Mouse (Mus musculus) layer of hippocampus, adult 18-20 months (tissue): ENCODE results near the gene Lca5l. TPM values are rescaled to one million over a fixed set of nuclear protein-coding genes. Genes with fewer than 3 reads are reported as not detected.
"Not testable (repeated sequence)": the region's sequence is repeated elsewhere in the genome, so short reads cannot be mapped to it uniquely, and the experiment has no call there.

Experiments used
- DNase-seq, 2 experiments: peaks; one replicate each; pipeline ENCODE4 v3.0.0; 2022; ENCODE audit warnings: low spot score in 2 of 2
- total RNA-seq, 2 experiments: library from RNA; stranded (reverse); gene quantifications; 2 replicates each; pipeline ENCODE4 v1.2.3; 2021

Lca5l gene
- total RNA-seq, 2 experiments from 2014 or later, result 1.1 to 1.2 TPM

DNA sequence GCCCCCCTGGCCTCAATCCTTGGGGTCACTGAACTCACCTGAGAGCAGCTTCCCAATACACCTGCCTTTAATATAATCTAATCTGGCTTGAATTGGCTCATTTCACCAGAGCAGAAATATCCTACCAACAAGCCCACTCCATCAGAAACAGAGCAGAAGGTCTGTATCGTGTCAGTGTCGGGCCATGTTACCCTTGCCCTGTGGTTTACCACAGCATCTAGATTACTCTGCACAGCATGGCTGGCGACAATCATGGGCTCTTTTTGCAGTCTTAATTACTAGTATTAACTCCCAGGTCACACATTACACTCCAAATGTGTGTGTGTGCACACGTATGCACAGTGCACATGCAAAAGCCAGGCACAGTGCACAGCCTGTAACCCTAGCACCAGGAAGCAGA lies 23.2 kb downstream of the Lca5l start:
- no peak for DNase-seq

GRCm38 (mm10) chr16:96165723-96166264 lies 26.3 kb downstream of the Lca5l start:
- DNase-seq, result peak in 1 of 2 experiments; percentile 23

GRCm38 (mm10) chr16:96161336-96161735 lies 30.7 kb downstream of the Lca5l start:
- DNase-seq, result no peak

- no peak for DNase-seq
Measured at GRCm38 (mm10) chr16:96160927-96161326, 31.1 kb downstream of the Lca5l start.

DNA sequence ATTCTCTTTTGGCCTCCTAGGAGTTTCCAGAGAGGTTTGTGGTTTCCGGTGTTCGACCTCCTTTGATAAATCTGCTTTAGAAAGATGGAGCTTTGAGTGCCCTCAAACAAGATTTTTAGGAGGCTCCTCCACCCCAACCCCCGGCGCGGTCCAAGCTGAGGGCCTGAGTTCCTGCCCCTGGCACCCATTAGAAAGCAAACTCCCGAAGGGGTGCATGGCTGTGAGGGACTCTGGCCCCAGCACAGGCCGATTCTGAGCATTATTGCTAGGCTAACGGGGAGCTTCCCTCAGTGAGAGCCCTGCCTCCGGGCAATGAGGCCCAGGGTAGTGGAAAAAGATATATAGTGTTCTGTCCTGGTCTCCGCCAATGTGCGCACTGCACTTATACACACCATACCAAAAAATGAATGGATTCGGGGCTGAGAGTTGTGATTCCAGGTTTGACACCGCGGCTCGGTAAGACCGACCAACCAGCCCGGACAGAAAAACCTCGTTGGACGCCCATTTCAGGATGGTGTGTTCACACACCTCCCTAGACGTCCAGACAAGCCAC lies 32.2 kb downstream of the Lca5l start:
- DNase-seq, result no peak

DNA sequence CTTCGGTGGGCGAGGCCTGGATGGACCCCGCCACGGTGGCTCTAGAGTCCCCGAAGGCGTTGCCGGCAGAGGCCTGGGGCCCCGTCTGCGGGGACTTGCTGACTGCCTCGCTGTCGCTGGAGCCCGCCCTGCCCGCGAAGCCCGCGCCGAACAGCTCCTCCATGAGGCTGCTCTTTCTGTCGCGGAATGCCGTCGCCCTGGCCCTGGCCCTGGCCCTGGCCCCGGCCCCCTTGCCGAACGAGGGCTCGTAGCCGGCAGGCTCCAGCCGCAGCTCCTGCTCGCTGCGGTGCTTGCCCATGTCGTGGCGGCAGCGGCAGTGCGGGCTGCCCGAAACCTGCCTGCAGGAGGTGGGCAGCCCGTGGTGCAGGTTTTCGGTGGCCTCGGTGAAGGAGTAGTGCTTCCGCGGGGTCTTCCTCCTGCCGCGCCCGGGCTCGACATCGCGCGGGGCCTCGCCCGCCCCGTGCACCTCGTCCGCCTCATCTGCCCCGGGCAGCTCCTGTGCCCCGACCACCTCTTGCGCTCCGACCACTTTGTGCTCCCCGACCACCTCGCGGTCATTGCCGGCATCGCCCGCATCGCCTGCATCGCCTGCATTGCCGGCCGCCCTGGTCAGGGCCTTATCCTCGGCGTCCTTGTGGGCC lies 32.9 kb downstream of the Lca5l start:
- no peak for DNase-seq

DNA sequence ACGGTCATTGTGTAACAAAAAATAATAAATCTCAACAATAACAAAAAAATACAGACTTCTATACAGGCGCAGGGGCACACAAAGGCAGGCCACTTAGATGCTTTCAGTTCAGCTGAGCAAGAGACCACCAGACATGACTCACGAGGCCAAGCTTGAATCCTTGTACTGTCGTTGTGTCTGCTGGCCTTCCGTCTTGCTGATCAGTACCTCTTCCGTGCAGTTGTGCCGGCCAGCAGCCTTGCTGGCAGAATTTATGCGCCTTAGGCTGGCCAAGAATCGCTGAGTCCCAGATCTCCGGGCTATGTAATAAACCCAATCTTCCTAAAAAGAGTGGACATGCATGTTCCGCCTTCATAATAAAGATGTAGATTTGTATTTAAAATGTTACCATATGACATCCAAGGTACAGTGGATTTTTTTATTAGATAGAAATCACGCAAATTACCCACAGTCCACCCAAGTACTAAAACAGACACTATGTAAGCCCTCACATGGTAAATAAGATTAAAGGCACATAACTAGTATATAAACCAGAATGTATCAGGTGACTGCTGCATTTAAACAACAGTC lies 33.5 kb downstream of the Lca5l start:
- DNase-seq, result no peak

DNA sequence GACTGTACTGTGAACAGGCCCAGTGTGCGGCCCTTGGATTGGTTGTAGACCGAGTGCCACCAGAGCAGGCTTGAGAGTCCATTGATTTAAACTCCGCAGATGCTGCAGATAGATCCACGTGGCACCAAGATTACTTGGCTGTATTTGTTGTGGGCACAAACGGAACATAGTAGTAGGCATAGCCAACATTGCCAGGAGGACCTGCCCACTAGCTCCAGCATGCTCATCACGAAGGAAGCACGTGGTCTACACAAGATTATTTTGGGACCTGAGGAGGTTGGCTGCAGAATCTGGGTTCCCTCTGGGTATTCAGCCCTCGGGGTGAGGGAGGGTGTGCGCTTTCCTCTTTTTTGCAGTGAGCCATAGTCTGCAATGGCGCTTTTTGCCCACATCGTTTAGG lies 34.9 kb downstream of the Lca5l start:
- peak; percentile 57 to 78 for DNase-seq

- peak; percentile 67 to 87 for DNase-seq
Measured at GRCm38 (mm10) chr16:96156019-96156418, 36.1 kb downstream of the Lca5l start.

GRCm38 (mm10) chr16:96154476-96154875 lies 37.6 kb downstream of the Lca5l start:
- no peak for DNase-seq

GRCm38 (mm10) chr16:96151551-96151950 lies 40.5 kb downstream of the Lca5l start:
- DNase-seq, result peak in 1 of 2 experiments; percentile 64

- DNase-seq, result no peak
Measured at GRCm38 (mm10) chr16:96150995-96151394, 41.1 kb downstream of the Lca5l start.

- DNase-seq, result no peak
Measured at GRCm38 (mm10) chr16:96149311-96149710, 42.8 kb downstream of the Lca5l start.

DNA sequence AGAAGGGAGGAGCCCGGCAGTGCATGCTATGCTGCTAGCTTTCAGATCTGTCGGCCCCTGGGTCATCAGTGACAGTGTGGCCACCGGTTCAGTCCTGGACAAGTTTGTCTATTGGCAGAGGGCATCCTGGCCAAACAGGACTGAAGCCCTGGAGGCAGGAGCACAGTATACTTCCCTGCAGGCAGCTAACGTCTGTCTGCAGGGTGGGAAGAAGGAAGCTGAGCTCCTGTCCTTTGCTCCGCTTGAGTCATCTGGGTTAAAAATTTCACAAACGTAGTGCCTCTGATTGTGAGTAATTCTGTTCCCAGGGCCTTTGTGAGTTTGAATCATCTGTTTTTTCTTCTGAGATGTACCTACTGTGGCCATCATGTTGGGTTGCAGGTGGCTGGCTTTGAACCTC lies 43.2 kb downstream of the Lca5l start:
- DNase-seq, result no peak

- DNase-seq, result no peak
Measured at GRCm38 (mm10) chr16:96145814-96146213, 46.3 kb downstream of the Lca5l start.

DNA sequence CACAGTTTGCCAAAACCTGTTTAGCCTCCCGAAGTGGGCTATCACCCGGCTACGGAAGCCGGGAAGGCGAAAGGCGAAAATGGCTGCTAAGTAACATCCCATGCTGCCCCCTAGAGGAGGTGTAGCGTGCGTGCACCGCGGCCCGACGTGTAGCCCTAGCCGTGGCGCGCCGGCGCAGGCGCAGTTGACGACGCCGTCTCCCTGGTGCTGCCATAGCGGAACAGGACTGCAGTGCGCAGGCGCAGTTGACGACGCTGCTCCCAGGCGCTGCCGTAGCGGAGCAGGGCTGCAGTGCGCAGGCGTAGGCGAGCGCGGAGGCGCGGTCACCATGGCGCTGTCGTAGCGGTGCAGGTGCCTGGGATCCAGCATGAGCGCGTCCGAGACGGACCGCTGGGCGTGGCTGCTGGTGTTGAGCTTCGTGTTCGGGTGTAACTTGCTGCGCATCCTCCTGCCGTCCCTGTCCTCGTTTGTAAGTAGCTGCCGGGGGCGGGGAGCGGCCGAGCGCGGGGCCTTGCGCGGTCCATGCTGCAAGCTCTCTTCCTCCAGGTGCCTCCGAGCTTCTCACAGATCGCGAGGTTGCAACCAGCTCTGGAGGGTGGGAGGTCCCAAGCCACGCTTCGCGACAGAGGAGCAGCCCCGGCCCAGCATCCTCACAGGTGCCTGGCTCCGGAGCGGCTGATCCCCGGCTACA lies 46.8 kb downstream of the Lca5l start, which contains the start of gene Wrb:
Wrb (plus strand) TSS at position 298 of the 691 bp plus-strand sequence.
- peak; percentile 100 for DNase-seq

DNA sequence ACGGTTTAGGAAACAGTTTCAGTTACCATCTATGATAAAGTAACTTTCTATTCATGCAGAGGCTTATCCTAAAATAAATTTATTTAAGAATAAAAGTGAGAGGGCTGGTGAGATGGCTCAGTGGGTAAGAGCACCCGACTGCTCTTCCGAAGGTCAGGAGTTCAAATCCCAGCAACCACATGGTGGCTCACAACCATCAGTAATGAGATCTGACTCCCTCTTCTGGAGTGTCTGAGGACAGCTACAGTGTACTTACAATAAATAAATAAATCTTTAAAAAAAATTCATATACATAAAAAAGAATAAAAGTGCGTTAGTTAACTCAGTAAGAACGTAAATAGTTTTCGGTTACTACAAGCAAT lies 47.3 kb downstream of the Lca5l start:
- DNase-seq, result not testable (repeated sequence)

GRCm38 (mm10) chr16:96128466-96128865 lies 63.6 kb downstream of the Lca5l start:
- no peak for DNase-seq

DNA sequence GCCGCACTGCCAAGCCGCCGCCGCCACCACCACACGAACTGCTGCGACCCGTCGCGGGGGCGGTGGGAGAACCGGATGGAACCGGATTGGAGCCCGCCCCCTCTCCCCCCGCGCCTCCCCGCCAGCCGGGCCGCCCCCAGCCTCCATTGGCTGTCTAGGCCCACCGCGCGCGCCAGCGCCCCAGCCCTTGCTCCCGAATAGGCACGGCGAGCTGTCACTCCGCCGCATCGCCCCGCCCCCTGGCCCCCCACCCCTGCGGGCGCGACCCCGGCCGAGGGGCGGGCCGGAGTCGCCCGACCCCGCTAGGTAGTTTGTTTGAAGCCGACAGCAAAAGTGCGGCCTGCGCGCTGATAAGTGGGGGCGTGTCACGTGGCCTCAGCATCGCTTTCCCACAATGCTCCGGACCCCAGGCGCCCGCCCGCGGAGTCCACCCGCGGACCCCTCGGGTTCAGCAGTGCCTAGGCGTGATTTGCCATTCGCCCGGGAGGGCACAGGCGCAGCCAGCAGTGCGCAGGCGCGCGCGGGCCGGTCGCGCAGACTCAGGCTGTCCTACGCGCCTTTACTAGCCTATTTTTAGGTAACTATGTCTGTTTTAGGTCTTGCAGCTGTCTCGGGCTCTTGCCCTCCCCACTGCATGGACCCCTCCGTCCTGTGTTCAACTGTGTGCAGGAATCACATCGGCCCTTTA lies 64.3 kb downstream of the Lca5l start, which contains the start of gene Hmgn1:
Hmgn1 (minus strand) TSS at position 73 of the 688 bp plus-strand sequence.
- DNase-seq, result peak; percentile 96 to 98

DNA sequence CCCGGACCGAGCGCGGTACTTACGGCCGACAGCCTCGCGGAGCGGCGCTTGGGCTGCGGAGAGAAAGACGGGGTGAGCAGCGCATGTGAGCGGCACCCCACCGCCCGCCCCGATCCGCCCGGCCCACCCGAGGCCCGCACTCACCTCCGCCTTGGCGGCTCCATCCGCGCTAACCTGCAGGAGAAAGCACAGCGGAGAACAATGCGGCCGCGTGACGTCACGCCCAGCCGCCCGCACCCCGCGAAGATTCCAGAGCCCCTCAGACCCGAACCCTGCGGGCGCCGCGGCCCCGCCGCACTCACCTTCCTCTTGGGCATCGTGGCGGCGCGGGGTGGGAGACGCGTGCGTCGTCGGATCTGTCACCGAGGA lies 64.8 kb downstream of the Lca5l start:
- DNase-seq, result no peak

DNA sequence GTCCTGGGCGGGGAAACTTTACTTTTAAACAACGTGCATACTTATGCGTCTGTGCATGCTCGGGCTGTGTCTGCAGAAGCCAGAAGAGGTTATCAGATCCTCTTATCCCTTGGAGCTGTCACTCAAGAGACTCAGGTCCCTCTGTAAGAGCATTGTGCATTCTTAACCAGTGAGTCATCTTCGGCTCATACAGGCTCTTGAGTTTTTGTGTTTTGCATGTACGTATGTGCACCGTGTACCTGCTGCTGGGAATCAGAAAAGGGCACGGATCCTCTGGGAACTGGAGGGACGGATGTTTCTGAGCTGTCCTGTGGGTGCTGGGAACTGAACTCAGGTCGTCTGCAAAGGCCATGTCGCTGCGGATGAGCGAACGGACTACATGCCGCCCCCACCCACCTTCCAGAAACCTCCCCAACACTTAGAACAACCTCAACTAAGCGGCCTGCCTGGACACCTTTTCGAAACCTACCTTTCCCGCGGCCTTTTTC lies 65.3 kb downstream of the Lca5l start:
- no peak for DNase-seq
